Mouse (Mus musculus) heart, postnatal 0 days (tissue): ENCODE measurements around the gene Gm47189. TPM values are rescaled to one million over a fixed set of nuclear protein-coding genes. Genes with fewer than 3 reads are reported as not detected.
"Not testable (repeated sequence)": the region's sequence is repeated elsewhere in the genome, so short reads cannot be mapped to it uniquely, and the experiment has no call there.

Experiments
- ATAC-seq: fragments of 200-750 bp; cut with Nextera tagmentation; 2 replicates; pipeline ENCODE4 v1.8.0; 2017; ENCODE audit warnings: low read depth, moderate number of reproducible peaks, moderate library complexity; ENCODE audit not compliant: insufficient read depth
- DNase-seq: peaks from one replicate; pipeline ENCODE4 v3.0.0-alpha.2; 2016; ENCODE audit warnings: low spot score
- H3K27ac ChIP-seq: fragments of 300-500 bp; sonication (generic); 2 replicates; pipeline ENCODE4 v1.5.1; 2014; ENCODE audit warnings: low read depth, mild to moderate bottlenecking
- H3K27me3 ChIP-seq: fragments of 300-500 bp; sonication (generic); 2 replicates; pipeline ENCODE4 v1.6.1; 2014; ENCODE audit warnings: low read length, mixed read lengths; ENCODE audit not compliant: control insufficient read depth, insufficient read depth
- H3K36me3 ChIP-seq: fragments of 300-500 bp; sonication (generic); replicated peaks from 2 replicates; pipeline ENCODE4 v1.6.1; 2014; ENCODE audit warnings: low read length, mixed read lengths; ENCODE audit not compliant: control insufficient read depth, insufficient read depth
- H3K4me1 ChIP-seq: fragments of 300-500 bp; sonication (generic); 2 replicates; pipeline ENCODE4 v1.6.1; 2014; ENCODE audit warnings: antibody characterized with exemption; ENCODE audit not compliant: control insufficient read depth, insufficient read depth
- H3K4me2 ChIP-seq: fragments of 300-500 bp; sonication (generic); 2 replicates; pipeline ENCODE4 v1.6.1; 2014; ENCODE audit warnings: low read depth, mild to moderate bottlenecking, low read length, moderate library complexity
- H3K4me3 ChIP-seq: fragments of 300-500 bp; sonication (generic); 2 replicates; pipeline ENCODE4 v1.5.1; 2014; ENCODE audit warnings: low read depth, low read length
- H3K9ac ChIP-seq: fragments of 300-500 bp; sonication (generic); replicated peaks from 2 replicates; pipeline ENCODE4 v1.6.1; 2014; ENCODE audit warnings: low read depth, low read length, mixed read lengths
- H3K9me3 ChIP-seq: fragments of 300-500 bp; sonication (generic); replicated peaks from 2 replicates; pipeline ENCODE4 v1.6.1; 2016; ENCODE audit warnings: low read length; ENCODE audit not compliant: control insufficient read depth
- WGBS: fragments of 180-500 bp; shearing (Covaris S2); extraction: QIAGEN DNeasy Blood & Tissue Kit; methylation state at CpG from one replicate; pipeline ENCODE4 v1.1.7; 2014; 5-methylcytosine and 5-hydroxymethylcytosine counted together
- polyA plus RNA-seq: library from polyadenylated mRNA; unstranded; fragments of >200 nt; fragmentation: Nextera tagmentation; extraction: Ambion mirVana; gene quantifications from 2 replicates; pipeline ENCODE4 v1.2.1, GENCODE M21; 2015
- total RNA-seq: library from RNA; depleted of rRNA; stranded (reverse); fragments of >200 nt; gene quantifications from 2 replicates; pipeline ENCODE4 v1.2.3, GENCODE M21; 2014; ENCODE audit warnings: low replicate concordance; rRNA removed

Gene Gm47189
- total RNA-seq (not detected in 2 replicates), polyA plus RNA-seq (not detected in 2 replicates)

DNA sequence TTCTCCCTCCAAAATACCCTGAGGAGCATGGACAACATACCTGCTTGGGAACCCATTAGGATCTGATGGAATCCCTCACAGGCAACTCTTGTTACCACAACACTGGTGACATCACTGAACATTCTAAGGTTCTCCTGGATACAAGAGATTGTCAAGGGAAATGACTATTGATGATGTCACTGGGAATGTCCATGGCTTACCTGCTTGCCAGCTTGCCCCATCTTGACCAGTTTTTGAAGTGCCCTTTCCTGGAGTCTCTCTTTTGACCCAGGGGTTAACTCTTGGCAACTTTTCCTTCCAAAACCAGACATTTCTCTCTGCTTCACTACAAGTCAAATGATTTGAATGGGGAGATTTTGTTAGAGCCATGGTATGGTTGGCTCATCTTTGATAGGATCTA is at the start of gene Gm47189:
TSS of gene Gm47189 (minus strand) at position 101 of the 400 bp plus-strand sequence.
- H3K36me3 ChIP-seq, H3K4me1 ChIP-seq, ATAC-seq, DNase-seq, H3K4me2 ChIP-seq, H3K9ac ChIP-seq, H3K9me3 ChIP-seq, H3K27me3 ChIP-seq, H3K27ac ChIP-seq, H3K4me3 ChIP-seq: not testable (repeated sequence)

DNA sequence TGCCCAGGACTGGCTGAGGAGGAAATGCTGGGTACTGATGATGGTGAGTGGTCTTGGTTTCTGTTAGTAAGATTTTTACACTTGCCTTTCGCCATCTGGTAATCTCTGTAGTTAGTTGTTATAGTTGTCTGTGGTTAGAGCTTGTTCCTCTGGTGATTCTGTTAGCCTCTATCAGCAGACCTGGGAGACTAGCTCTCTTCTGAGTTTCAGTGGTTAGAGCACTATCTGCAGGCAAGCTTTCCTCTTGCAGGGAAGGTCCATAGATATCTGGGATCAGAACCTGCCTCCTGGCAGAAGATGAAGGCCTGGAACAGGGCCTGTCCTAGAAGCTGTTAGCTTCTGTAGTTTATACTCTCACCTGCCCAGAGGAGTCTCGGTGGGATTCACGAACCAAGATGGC is 16.3 kb downstream of the Gm47189 start:
- DNase-seq, H3K27me3 ChIP-seq, H3K4me1 ChIP-seq, H3K27ac ChIP-seq, H3K36me3 ChIP-seq, H3K9ac ChIP-seq, H3K4me3 ChIP-seq, H3K4me2 ChIP-seq, H3K9me3 ChIP-seq, ATAC-seq: not testable (repeated sequence)
- WGBS = 68% methylated on average over 2 of the region's 3 CpGs

DNA sequence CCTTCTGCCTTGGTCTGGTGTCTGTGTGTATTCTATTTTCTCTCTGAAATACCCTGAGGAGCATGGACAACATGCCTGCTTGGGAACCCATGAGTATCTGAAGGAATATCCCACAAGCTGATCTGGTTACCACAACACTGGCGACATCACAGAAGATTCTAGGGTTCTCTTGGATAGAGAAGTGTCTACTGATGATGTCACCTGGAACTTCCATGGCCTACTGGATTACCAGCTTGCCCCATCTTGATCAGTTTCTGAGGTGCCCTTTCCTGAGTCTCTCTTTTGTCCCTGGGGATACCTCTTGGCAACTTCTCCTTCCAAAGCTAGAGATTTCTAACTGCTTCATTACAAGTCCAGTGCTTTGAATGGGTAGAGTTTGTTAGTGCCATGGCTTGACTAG is 21.7 kb downstream of the Gm47189 start, which contains the start of gene Gm7929:
TSS of gene Gm7929 (minus strand) at position 101 of the 400 bp plus-strand sequence.
- H3K4me1 ChIP-seq, H3K36me3 ChIP-seq, H3K27ac ChIP-seq, ATAC-seq, H3K4me2 ChIP-seq, H3K4me3 ChIP-seq, H3K9me3 ChIP-seq, DNase-seq, H3K27me3 ChIP-seq, H3K9ac ChIP-seq: not testable (repeated sequence)
- no CpG with 5 or more reads among the region's 1 CpGs for WGBS

DNA sequence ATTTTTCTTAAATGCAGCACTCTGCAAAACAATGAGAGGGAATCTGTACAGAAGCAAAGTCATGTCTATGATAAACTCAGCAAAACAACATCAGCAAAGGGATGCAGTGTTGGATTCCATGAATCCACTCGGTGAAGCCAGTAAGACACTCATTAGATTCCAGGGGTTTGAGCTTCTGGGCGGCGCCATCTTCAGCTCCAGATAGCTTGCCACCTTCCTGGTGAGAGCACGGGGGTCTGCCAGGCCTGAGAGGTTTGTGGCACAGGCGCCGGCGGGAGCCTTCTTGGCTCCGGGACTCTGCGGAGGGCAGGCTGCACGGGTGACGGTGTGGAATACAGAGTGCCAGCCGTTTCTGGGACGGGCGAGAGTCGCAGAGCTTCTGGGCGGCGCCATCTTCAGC is 48.8 kb downstream of the Gm47189 start:
- DNase-seq, H3K9me3 ChIP-seq, H3K4me3 ChIP-seq, H3K27me3 ChIP-seq, H3K36me3 ChIP-seq, H3K9ac ChIP-seq, ATAC-seq, H3K4me1 ChIP-seq, H3K27ac ChIP-seq, H3K4me2 ChIP-seq: not testable (repeated sequence)
- WGBS = 57% methylated on average over 15 of the region's 17 CpGs

DNA sequence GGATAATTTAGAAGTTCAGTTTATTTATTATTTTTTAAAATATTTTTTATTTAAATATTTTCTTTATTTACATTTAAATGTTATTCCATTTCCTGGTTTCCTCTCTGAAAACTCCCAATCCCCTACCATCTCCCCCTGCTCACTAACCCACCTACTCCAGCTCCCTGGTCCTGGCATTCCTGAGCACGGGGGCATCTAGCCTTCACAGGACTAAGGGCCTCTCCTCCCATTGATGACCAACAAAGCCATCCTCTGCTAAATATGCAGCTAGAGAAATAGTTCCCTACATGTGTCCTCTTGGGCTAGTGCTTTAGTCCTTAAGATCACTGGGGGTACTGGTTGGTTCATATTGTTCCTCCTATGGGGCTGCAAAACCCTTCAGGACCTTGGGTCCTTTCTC is 55.1 kb downstream of the Gm47189 start:
- not testable (repeated sequence) for H3K9me3 ChIP-seq, ATAC-seq, H3K27ac ChIP-seq, H3K27me3 ChIP-seq, H3K4me1 ChIP-seq, DNase-seq, H3K36me3 ChIP-seq, H3K4me3 ChIP-seq, H3K4me2 ChIP-seq, H3K9ac ChIP-seq
- 79% methylated on average over 1 of the region's 1 CpGs for WGBS

Other genes with a start within 250 kb of the Gm47189 start
- gene Gm7970, start 216.9 kb downstream of the Gm47189 start, total RNA-seq = not detected in 2 replicates
- gene Gm7970, start 216.9 kb downstream of the Gm47189 start, polyA plus RNA-seq = not detected in 2 replicates
- not detected in 2 replicates for gene 1700049E17Rik2, start 199.2 kb downstream of the Gm47189 start, total RNA-seq
- not detected in 2 replicates for gene 1700049E17Rik2, start 199.2 kb downstream of the Gm47189 start, polyA plus RNA-seq
- not detected in 2 replicates for gene Gm3072, start 147.8 kb downstream of the Gm47189 start, total RNA-seq
- gene Gm3072, start 147.8 kb downstream of the Gm47189 start, polyA plus RNA-seq = not detected in 2 replicates
- not detected in 2 replicates for gene Gm3676, start 126.0 kb downstream of the Gm47189 start, total RNA-seq
- gene Gm3676, start 126.0 kb downstream of the Gm47189 start, polyA plus RNA-seq = not detected in 2 replicates
- gene Gm8068, start 70.6 kb downstream of the Gm47189 start, total RNA-seq = not detected in 2 replicates
- gene Gm8068, start 70.6 kb downstream of the Gm47189 start, polyA plus RNA-seq = not detected in 2 replicates
- not detected in 2 replicates for gene Gm7929, start 21.8 kb downstream of the Gm47189 start, total RNA-seq
- not detected in 2 replicates for gene Gm7929, start 21.8 kb downstream of the Gm47189 start, polyA plus RNA-seq
- gene Gm7980, start 134.8 kb upstream of the Gm47189 start, total RNA-seq = not detected in 2 replicates
- gene Gm7980, start 134.8 kb upstream of the Gm47189 start, polyA plus RNA-seq = not detected in 2 replicates
- not detected in 2 replicates for gene 1700049E17Rik1, start 152.5 kb upstream of the Gm47189 start, total RNA-seq
- not detected in 2 replicates for gene 1700049E17Rik1, start 152.5 kb upstream of the Gm47189 start, polyA plus RNA-seq
- gene 1700024B05Rik, start 171.6 kb upstream of the Gm47189 start, total RNA-seq = not detected in 2 replicates
- not detected in 2 replicates for gene 1700024B05Rik, start 171.6 kb upstream of the Gm47189 start, polyA plus RNA-seq
- not detected in 2 replicates for gene Gm6401, start 195.5 kb upstream of the Gm47189 start, total RNA-seq
- gene Gm6401, start 195.5 kb upstream of the Gm47189 start, polyA plus RNA-seq = not detected in 2 replicates
- gene Gm3543, start 210.9 kb upstream of the Gm47189 start, total RNA-seq = not detected in 2 replicates
- not detected in 2 replicates for gene Gm3543, start 210.9 kb upstream of the Gm47189 start, polyA plus RNA-seq